Mouse (Mus musculus): ENCODE results near the gene Eif5a. TPM values are rescaled to one million over a fixed set of nuclear protein-coding genes. Genes with fewer than 3 reads are reported as not detected.

Gene Eif5a
- polyA plus RNA-seq, 1 experiment from 2014 or later: 1,081 TPM

- H3K9ac ChIP-seq (ENCODE audit: low read length): peak overlapping the region; percentile 94
- peak overlapping the region; percentile 94 to 99 for H3K27ac ChIP-seq (replicated peaks in 1 of 2; ENCODE audit: control insufficient read depth in 1 of 2, insufficient read depth in 1 of 2, low read depth in 2 of 2, low read length in 2 of 2)
- WGBS: under 1% methylated on average over 42 of the region's 42 CpGs
- H3K4me3 ChIP-seq (ENCODE audit: control insufficient read depth in 1 of 2, insufficient read depth in 1 of 2, low read depth in 1 of 2, low read length in 2 of 2): peak overlapping the region; percentile 71 to 85
- no peaks in the 10 kb centered on the region for H3K27me3 ChIP-seq (ENCODE audit: control insufficient read depth, insufficient read depth, low read length)
- peaks cover 14 to 27% of the 10 kb centered on the region in 2 experiments for H3K4me1 ChIP-seq (ENCODE audit: control insufficient read depth in 2 of 2, insufficient read depth in 2 of 2, low read length in 2 of 2)
- H3K36me3 ChIP-seq (ENCODE audit: control insufficient read depth, insufficient read depth, low read length): peaks cover 35% of the 10 kb centered on the region
- no peaks in the 10 kb centered on the region for H3K9me3 ChIP-seq (ENCODE audit: control insufficient read depth, low read length)
- peak; percentile 74 for ATAC-seq (ENCODE audit: insufficient number of reproducible peaks, insufficient read depth, low FRiP score, low read depth)
- peak overlapping the region; percentile 99 for H3K4me2 ChIP-seq (ENCODE audit: low read length)
These were observed 20.3 kb downstream of the Eif5a start for GRCm38 (mm10) chr11:69901406-69901846.

GRCm38 (mm10) chr11:69900471-69901405 is 21.0 kb downstream of the Eif5a start, which contains the start of the genes 2810408A11Rik and Neurl4:
TSS of gene 2810408A11Rik (minus strand) at chr11:69900987.
TSS of gene Neurl4 (plus strand) at chr11:69901072.
- H3K27me3 ChIP-seq (ENCODE audit: control insufficient read depth, insufficient read depth, low read length): no peaks in the 10 kb centered on the region
- peak; percentile 86 for ATAC-seq (ENCODE audit: insufficient number of reproducible peaks, insufficient read depth, low FRiP score, low read depth)
- peak within 1 kb of the TSS; percentile 94 to 99 for H3K27ac ChIP-seq (replicated peaks in 1 of 2; ENCODE audit: control insufficient read depth in 1 of 2, insufficient read depth in 1 of 2, low read depth in 2 of 2, low read length in 2 of 2)
- H3K9me3 ChIP-seq (ENCODE audit: control insufficient read depth, low read length): no peaks in the 10 kb centered on the region
- H3K4me1 ChIP-seq (ENCODE audit: control insufficient read depth in 2 of 2, insufficient read depth in 2 of 2, low read length in 2 of 2): peaks cover 14 to 27% of the 10 kb centered on the region in 2 experiments
- H3K36me3 ChIP-seq (ENCODE audit: control insufficient read depth, insufficient read depth, low read length): peaks cover 29% of the 10 kb centered on the region
- H3K4me3 ChIP-seq (ENCODE audit: control insufficient read depth in 1 of 2, insufficient read depth in 1 of 2, low read depth in 1 of 2, low read length in 2 of 2): peak within 1 kb of the TSS; percentile 71 to 85
- WGBS: under 1% methylated on average over 38 of the region's 38 CpGs
- H3K4me2 ChIP-seq (ENCODE audit: low read length): peak within 1 kb of the TSS; percentile 99
- H3K9ac ChIP-seq (ENCODE audit: low read length): peak within 1 kb of the TSS; percentile 94

GRCm38 (mm10) chr11:69899870-69900269 is 21.9 kb downstream of the Eif5a start:
- H3K4me1 ChIP-seq (ENCODE audit: control insufficient read depth in 2 of 2, insufficient read depth in 2 of 2, low read length in 2 of 2): peaks cover 14 to 27% of the 10 kb centered on the region in 2 experiments
- peak overlapping the region; percentile 71 to 85; a peak in 3 of 4 replicates for H3K4me3 ChIP-seq (ENCODE audit: control insufficient read depth in 1 of 2, insufficient read depth in 1 of 2, low read depth in 1 of 2, low read length in 2 of 2)
- WGBS: 22% methylated on average over 4 of the region's 4 CpGs
- peaks cover 20% of the 10 kb centered on the region for H3K36me3 ChIP-seq (ENCODE audit: control insufficient read depth, insufficient read depth, low read length)
- H3K27ac ChIP-seq (replicated peaks in 1 of 2; ENCODE audit: control insufficient read depth in 1 of 2, insufficient read depth in 1 of 2, low read depth in 2 of 2, low read length in 2 of 2): no peak overlapping the region
- no peaks in the 10 kb centered on the region for H3K9me3 ChIP-seq (ENCODE audit: control insufficient read depth, low read length)
- H3K4me2 ChIP-seq (ENCODE audit: low read length): peak overlapping the region; percentile 99
- H3K27me3 ChIP-seq (ENCODE audit: control insufficient read depth, insufficient read depth, low read length): no peaks in the 10 kb centered on the region
- H3K9ac ChIP-seq (ENCODE audit: low read length): peak overlapping the region; percentile 94
- ATAC-seq (ENCODE audit: insufficient number of reproducible peaks, insufficient read depth, low FRiP score, low read depth): no peak

GRCm38 (mm10) chr11:69895291-69895690 is 26.5 kb downstream of the Eif5a start, which contains the start of gene Acap1:
TSS of gene Acap1 (minus strand) at chr11:69895539.
- Histone ChIP-seq H3K9me3 (ENCODE audit: control insufficient read depth, low read length) (no peaks in the 10 kb centered on the region), H3K27me3 (ENCODE audit: control insufficient read depth, insufficient read depth, low read length) (no peaks in the 10 kb centered on the region), H3K4me1 (ENCODE audit: control insufficient read depth in 2 of 2, insufficient read depth in 2 of 2, low read length in 2 of 2) (peaks cover 24 to 28% of the 10 kb centered on the region in 2 experiments), H3K4me3 (ENCODE audit: control insufficient read depth in 1 of 2, insufficient read depth in 1 of 2, low read depth in 1 of 2, low read length in 2 of 2) (no peak within 1 kb of the TSS), H3K36me3 (ENCODE audit: control insufficient read depth, insufficient read depth, low read length) (no peaks in the 10 kb centered on the region), H3K27ac (replicated peaks in 1 of 2; ENCODE audit: control insufficient read depth in 1 of 2, insufficient read depth in 1 of 2, low read depth in 2 of 2, low read length in 2 of 2) (no peak within 1 kb of the TSS), H3K9ac (ENCODE audit: low read length) (no peak within 1 kb of the TSS), H3K4me2 (ENCODE audit: low read length) (no peak within 1 kb of the TSS)
- ATAC-seq (ENCODE audit: insufficient number of reproducible peaks, insufficient read depth, low FRiP score, low read depth): no peak
- 63% methylated on average over 4 of the region's 4 CpGs for WGBS

GRCm38 (mm10) chr11:69894671-69895070 is 27.1 kb downstream of the Eif5a start:
- Histone ChIP-seq H3K4me2 (ENCODE audit: low read length) (no peak overlapping the region), H3K9ac (ENCODE audit: low read length) (no peak overlapping the region), H3K27me3 (ENCODE audit: control insufficient read depth, insufficient read depth, low read length) (no peaks in the 10 kb centered on the region), H3K27ac (replicated peaks in 1 of 2; ENCODE audit: control insufficient read depth in 1 of 2, insufficient read depth in 1 of 2, low read depth in 2 of 2, low read length in 2 of 2) (no peak overlapping the region), H3K4me3 (ENCODE audit: control insufficient read depth in 1 of 2, insufficient read depth in 1 of 2, low read depth in 1 of 2, low read length in 2 of 2) (no peak overlapping the region), H3K36me3 (ENCODE audit: control insufficient read depth, insufficient read depth, low read length) (no peaks in the 10 kb centered on the region), H3K4me1 (ENCODE audit: control insufficient read depth in 2 of 2, insufficient read depth in 2 of 2, low read length in 2 of 2) (peaks cover 26 to 27% of the 10 kb centered on the region in 2 experiments), H3K9me3 (ENCODE audit: control insufficient read depth, low read length) (no peaks in the 10 kb centered on the region)
- 67% methylated on average over 5 of the region's 5 CpGs for WGBS
- ATAC-seq (ENCODE audit: insufficient number of reproducible peaks, insufficient read depth, low FRiP score, low read depth): no peak

- Histone ChIP-seq H3K9ac (ENCODE audit: low read length) (no peak overlapping the region), H3K4me2 (ENCODE audit: low read length) (no peak overlapping the region), H3K27ac (replicated peaks in 1 of 2; ENCODE audit: control insufficient read depth in 1 of 2, insufficient read depth in 1 of 2, low read depth in 2 of 2, low read length in 2 of 2) (peak overlapping the region; percentile 27 to 30; a peak in 2 of 4 replicates), H3K4me1 (ENCODE audit: control insufficient read depth in 2 of 2, insufficient read depth in 2 of 2, low read length in 2 of 2) (peaks cover 20 to 22% of the 10 kb centered on the region in 2 experiments), H3K4me3 (ENCODE audit: control insufficient read depth in 1 of 2, insufficient read depth in 1 of 2, low read depth in 1 of 2, low read length in 2 of 2) (no peak overlapping the region), H3K36me3 (ENCODE audit: control insufficient read depth, insufficient read depth, low read length) (no peaks in the 10 kb centered on the region), H3K27me3 (ENCODE audit: control insufficient read depth, insufficient read depth, low read length) (no peaks in the 10 kb centered on the region), H3K9me3 (ENCODE audit: control insufficient read depth, low read length) (no peaks in the 10 kb centered on the region)
- peak; percentile 72 for ATAC-seq (ENCODE audit: insufficient number of reproducible peaks, insufficient read depth, low FRiP score, low read depth)
- 11% methylated on average over 4 of the region's 4 CpGs for WGBS
These were observed 30.3 kb downstream of the Eif5a start for GRCm38 (mm10) chr11:69891482-69891881.

GRCm38 (mm10) chr11:69886907-69887635 is 34.7 kb downstream of the Eif5a start:
- 45% methylated on average over 8 of the region's 8 CpGs for WGBS
- Histone ChIP-seq H3K4me1 (ENCODE audit: control insufficient read depth in 2 of 2, insufficient read depth in 2 of 2, low read length in 2 of 2) (peaks cover 23 to 28% of the 10 kb centered on the region in 2 experiments), H3K4me2 (ENCODE audit: low read length) (no peak overlapping the region), H3K36me3 (ENCODE audit: control insufficient read depth, insufficient read depth, low read length) (no peaks in the 10 kb centered on the region), H3K9me3 (ENCODE audit: control insufficient read depth, low read length) (no peaks in the 10 kb centered on the region), H3K4me3 (ENCODE audit: control insufficient read depth in 1 of 2, insufficient read depth in 1 of 2, low read depth in 1 of 2, low read length in 2 of 2) (no peak overlapping the region), H3K27me3 (ENCODE audit: control insufficient read depth, insufficient read depth, low read length) (no peaks in the 10 kb centered on the region), H3K27ac (replicated peaks in 1 of 2; ENCODE audit: control insufficient read depth in 1 of 2, insufficient read depth in 1 of 2, low read depth in 2 of 2, low read length in 2 of 2) (no peak overlapping the region), H3K9ac (ENCODE audit: low read length) (no peak overlapping the region)
- no peak for ATAC-seq (ENCODE audit: insufficient number of reproducible peaks, insufficient read depth, low FRiP score, low read depth)
